Mouse (Mus musculus): ENCODE results near the gene Swsap1. TPM values are rescaled to one million over a fixed set of nuclear protein-coding genes. Genes with fewer than 3 reads are reported as not detected.

Gene Swsap1
- polyA plus RNA-seq, 1 experiment from 2014 or later = 10.5 TPM

GRCm38 (mm10) chr9:22002194-22003162 lies 46.9 kb downstream of the Swsap1 start, which contains the start of the genes Ccdc151 and Prkcsh:
Ccdc151 (minus strand) TSS chr9:22002634.
Prkcsh (plus strand) TSS chr9:22002806.
- peak; percentile 99 for ATAC-seq (replicated peaks)
- no peaks in the 10 kb centered on the region for H3K9me3 ChIP-seq
- H3K27ac ChIP-seq = peak within 1 kb of the TSS; percentile 80
- H3K9ac ChIP-seq = peak within 1 kb of the TSS; percentile 68
- peaks cover 6% of the 10 kb centered on the region; the same call in 1 of the 2 replicates for H3K36me3 ChIP-seq (replicated peaks)
- H3K27me3 ChIP-seq (replicated peaks) = no peaks in the 10 kb centered on the region
- 4% methylated on average over 57 of the region's 57 CpGs for WGBS
- peaks cover 41% of the 10 kb centered on the region for H3K4me1 ChIP-seq
- peak within 1 kb of the TSS; percentile 77 for H3K4me3 ChIP-seq
- peak within 1 kb of the TSS; percentile 90 for H3K4me2 ChIP-seq

- H3K4me2 ChIP-seq = peak overlapping the region; percentile 90
- peaks cover 41% of the 10 kb centered on the region for H3K4me1 ChIP-seq
- ATAC-seq (replicated peaks) = peak; percentile 40
- WGBS = under 1% methylated on average over 18 of the region's 18 CpGs
- H3K36me3 ChIP-seq (replicated peaks) = peaks cover 8% of the 10 kb centered on the region; the same call in 1 of the 2 replicates
- peak overlapping the region; percentile 77 for H3K4me3 ChIP-seq
- H3K27ac ChIP-seq = peak overlapping the region; percentile 80
- H3K9me3 ChIP-seq = no peaks in the 10 kb centered on the region
- no peaks in the 10 kb centered on the region for H3K27me3 ChIP-seq (replicated peaks)
- H3K9ac ChIP-seq = peak overlapping the region; percentile 68
Measured at GRCm38 (mm10) chr9:22003163-22003554, 47.6 kb downstream of the Swsap1 start.

- Histone ChIP-seq H3K27ac (no peak overlapping the region), H3K27me3 (replicated peaks) (no peaks in the 10 kb centered on the region), H3K4me2 (peak overlapping the region; percentile 90; the same call in 1 of the 2 replicates), H3K9ac (no peak overlapping the region), H3K4me3 (no peak overlapping the region), H3K9me3 (no peaks in the 10 kb centered on the region), H3K36me3 (replicated peaks) (peaks cover 12% of the 10 kb centered on the region), H3K4me1 (peaks cover 41% of the 10 kb centered on the region)
- no peak for ATAC-seq (replicated peaks)
- 93% methylated on average over 12 of the region's 12 CpGs for WGBS
Measured at GRCm38 (mm10) chr9:22004546-22004945, 49.0 kb downstream of the Swsap1 start.

Other genes with a start within 250 kb of the Swsap1 start
- gene Ldlr, start 232.3 kb upstream of the Swsap1 start, polyA plus RNA-seq (2015; fragmentation: Nextera tagmentation; extraction: Ambion mirVana) = 15.8 and 15.9 TPM in 2 replicates
- 15.7 and 17.8 TPM in 2 replicates for gene Spc24, start 195.5 kb upstream of the Swsap1 start, polyA plus RNA-seq (2015; fragmentation: Nextera tagmentation; extraction: Ambion mirVana)
- gene Kank2, start 157.0 kb upstream of the Swsap1 start, polyA plus RNA-seq (2015; fragmentation: Nextera tagmentation; extraction: Ambion mirVana) = 5.8 TPM in 2 replicates
- 0.61 and 0.74 TPM in 2 replicates for gene Angptl8, start 120.2 kb upstream of the Swsap1 start, polyA plus RNA-seq (2015; fragmentation: Nextera tagmentation; extraction: Ambion mirVana)
- 19.2 and 20.4 TPM in 2 replicates for gene Dock6, start 103.1 kb upstream of the Swsap1 start, polyA plus RNA-seq (2015; fragmentation: Nextera tagmentation; extraction: Ambion mirVana)
- 15.4 and 15.5 TPM in 2 replicates for gene Rab3d, start 37.6 kb upstream of the Swsap1 start, polyA plus RNA-seq (2015; fragmentation: Nextera tagmentation; extraction: Ambion mirVana)
- 13.4 and 14.1 TPM in 2 replicates for gene Ccdc159, start 28.3 kb upstream of the Swsap1 start, polyA plus RNA-seq (2015; fragmentation: Nextera tagmentation; extraction: Ambion mirVana)
- gene Tmem205, start 28.2 kb upstream of the Swsap1 start, polyA plus RNA-seq (2015; fragmentation: Nextera tagmentation; extraction: Ambion mirVana) = 49.3 and 52.4 TPM in 2 replicates
- 116 and 120 TPM in 2 replicates for gene Plppr2, start 18.7 kb upstream of the Swsap1 start, polyA plus RNA-seq (2015; fragmentation: Nextera tagmentation; extraction: Ambion mirVana)
- 1.6 and 1.9 TPM in 2 replicates for gene Epor, start 7.8 kb downstream of the Swsap1 start, polyA plus RNA-seq (2015; fragmentation: Nextera tagmentation; extraction: Ambion mirVana)
- gene Rgl3, start 33.7 kb downstream of the Swsap1 start, polyA plus RNA-seq (2015; fragmentation: Nextera tagmentation; extraction: Ambion mirVana) = 1.1 and 1.8 TPM in 2 replicates
- gene Ccdc151, start 46.9 kb downstream of the Swsap1 start, polyA plus RNA-seq (2015; fragmentation: Nextera tagmentation; extraction: Ambion mirVana) = 4.8 and 6.4 TPM in 2 replicates
- 94.6 and 103 TPM in 2 replicates for gene Prkcsh, start 47.1 kb downstream of the Swsap1 start, polyA plus RNA-seq (2015; fragmentation: Nextera tagmentation; extraction: Ambion mirVana)
- gene Elavl3, start 96.3 kb downstream of the Swsap1 start, polyA plus RNA-seq (2015; fragmentation: Nextera tagmentation; extraction: Ambion mirVana) = 110 and 113 TPM in 2 replicates
- gene Gm49318, start 115.5 kb downstream of the Swsap1 start, polyA plus RNA-seq (2015; fragmentation: Nextera tagmentation; extraction: Ambion mirVana) = not detected in 2 replicates
- gene Zfp653, start 115.6 kb downstream of the Swsap1 start, polyA plus RNA-seq (2015; fragmentation: Nextera tagmentation; extraction: Ambion mirVana) = 21.7 and 22.5 TPM in 2 replicates
- gene Ecsit, start 129.7 kb downstream of the Swsap1 start, polyA plus RNA-seq (2015; fragmentation: Nextera tagmentation; extraction: Ambion mirVana) = 58.8 and 59.4 TPM in 2 replicates
- 1.9 and 2.4 TPM in 2 replicates for gene Cnn1, start 143.5 kb downstream of the Swsap1 start, polyA plus RNA-seq (2015; fragmentation: Nextera tagmentation; extraction: Ambion mirVana)
- gene Elof1, start 161.4 kb downstream of the Swsap1 start, polyA plus RNA-seq (2015; fragmentation: Nextera tagmentation; extraction: Ambion mirVana) = 181 and 198 TPM in 2 replicates
- gene Acp5, start 180.0 kb downstream of the Swsap1 start, polyA plus RNA-seq (2015; fragmentation: Nextera tagmentation; extraction: Ambion mirVana) = 0.66 and 0.96 TPM in 2 replicates
- gene Pigyl, start 201.1 kb downstream of the Swsap1 start, polyA plus RNA-seq (2015; fragmentation: Nextera tagmentation; extraction: Ambion mirVana) = 84.2 and 85.7 TPM in 2 replicates
- 0.41 and 0.48 TPM in 2 replicates for gene Zfp872, start 232.3 kb downstream of the Swsap1 start, polyA plus RNA-seq (2015; fragmentation: Nextera tagmentation; extraction: Ambion mirVana)